Mouse (Mus musculus) heart, postnatal 0 days (tissue): ENCODE measurements around the gene Gle1. TPM values are rescaled to one million over a fixed set of nuclear protein-coding genes. Genes with fewer than 3 reads are reported as not detected.

Experiments used
- ATAC-seq: fragments of 200-750 bp; cut with Nextera tagmentation; 2 replicates; pipeline ENCODE4 v1.8.0; 2017; ENCODE audit warnings: low read depth, moderate number of reproducible peaks, moderate library complexity; ENCODE audit not compliant: insufficient read depth
- DNase-seq: peaks from one replicate; pipeline ENCODE4 v3.0.0-alpha.2; 2016; ENCODE audit warnings: low spot score
- H3K27ac ChIP-seq: fragments of 300-500 bp; sonication (generic); 2 replicates; pipeline ENCODE4 v1.5.1; 2014; ENCODE audit warnings: low read depth, mild to moderate bottlenecking
- H3K27me3 ChIP-seq: fragments of 300-500 bp; sonication (generic); 2 replicates; pipeline ENCODE4 v1.6.1; 2014; ENCODE audit warnings: low read length, mixed read lengths; ENCODE audit not compliant: control insufficient read depth, insufficient read depth
- H3K36me3 ChIP-seq: fragments of 300-500 bp; sonication (generic); replicated peaks from 2 replicates; pipeline ENCODE4 v1.6.1; 2014; ENCODE audit warnings: low read length, mixed read lengths; ENCODE audit not compliant: control insufficient read depth, insufficient read depth
- H3K4me1 ChIP-seq: fragments of 300-500 bp; sonication (generic); 2 replicates; pipeline ENCODE4 v1.6.1; 2014; ENCODE audit warnings: antibody characterized with exemption; ENCODE audit not compliant: control insufficient read depth, insufficient read depth
- H3K4me2 ChIP-seq: fragments of 300-500 bp; sonication (generic); 2 replicates; pipeline ENCODE4 v1.6.1; 2014; ENCODE audit warnings: low read depth, mild to moderate bottlenecking, low read length, moderate library complexity
- H3K4me3 ChIP-seq: fragments of 300-500 bp; sonication (generic); 2 replicates; pipeline ENCODE4 v1.5.1; 2014; ENCODE audit warnings: low read depth, low read length
- H3K9ac ChIP-seq: fragments of 300-500 bp; sonication (generic); replicated peaks from 2 replicates; pipeline ENCODE4 v1.6.1; 2014; ENCODE audit warnings: low read depth, low read length, mixed read lengths
- H3K9me3 ChIP-seq: fragments of 300-500 bp; sonication (generic); replicated peaks from 2 replicates; pipeline ENCODE4 v1.6.1; 2016; ENCODE audit warnings: low read length; ENCODE audit not compliant: control insufficient read depth
- CTCF ChIP-seq: IDR thresholded peaks from 2 replicates; pipeline ENCODE4 v1.5.1; 2016; ENCODE audit warnings: antibody characterized with exemption, control low read depth, low read depth
- EP300 ChIP-seq: IDR thresholded peaks from 2 replicates; pipeline ENCODE4 v1.6.1; 2016; ENCODE audit warnings: antibody characterized with exemption, low read depth
- WGBS: fragments of 180-500 bp; shearing (Covaris S2); extraction: QIAGEN DNeasy Blood & Tissue Kit; methylation state at CpG from one replicate; pipeline ENCODE4 v1.1.7; 2014; 5-methylcytosine and 5-hydroxymethylcytosine counted together
- polyA plus RNA-seq: library from polyadenylated mRNA; unstranded; fragments of >200 nt; fragmentation: Nextera tagmentation; extraction: Ambion mirVana; gene quantifications from 2 replicates; pipeline ENCODE4 v1.2.1, GENCODE M21; 2015
- total RNA-seq: library from RNA; depleted of rRNA; stranded (reverse); fragments of >200 nt; gene quantifications from 2 replicates; pipeline ENCODE4 v1.2.3, GENCODE M21; 2014; ENCODE audit warnings: low replicate concordance

The Gle1 gene
- total and polyA plus RNA-seq, 2 experiments from 2014 or later = 21.4 to 22.8 TPM

DNA sequence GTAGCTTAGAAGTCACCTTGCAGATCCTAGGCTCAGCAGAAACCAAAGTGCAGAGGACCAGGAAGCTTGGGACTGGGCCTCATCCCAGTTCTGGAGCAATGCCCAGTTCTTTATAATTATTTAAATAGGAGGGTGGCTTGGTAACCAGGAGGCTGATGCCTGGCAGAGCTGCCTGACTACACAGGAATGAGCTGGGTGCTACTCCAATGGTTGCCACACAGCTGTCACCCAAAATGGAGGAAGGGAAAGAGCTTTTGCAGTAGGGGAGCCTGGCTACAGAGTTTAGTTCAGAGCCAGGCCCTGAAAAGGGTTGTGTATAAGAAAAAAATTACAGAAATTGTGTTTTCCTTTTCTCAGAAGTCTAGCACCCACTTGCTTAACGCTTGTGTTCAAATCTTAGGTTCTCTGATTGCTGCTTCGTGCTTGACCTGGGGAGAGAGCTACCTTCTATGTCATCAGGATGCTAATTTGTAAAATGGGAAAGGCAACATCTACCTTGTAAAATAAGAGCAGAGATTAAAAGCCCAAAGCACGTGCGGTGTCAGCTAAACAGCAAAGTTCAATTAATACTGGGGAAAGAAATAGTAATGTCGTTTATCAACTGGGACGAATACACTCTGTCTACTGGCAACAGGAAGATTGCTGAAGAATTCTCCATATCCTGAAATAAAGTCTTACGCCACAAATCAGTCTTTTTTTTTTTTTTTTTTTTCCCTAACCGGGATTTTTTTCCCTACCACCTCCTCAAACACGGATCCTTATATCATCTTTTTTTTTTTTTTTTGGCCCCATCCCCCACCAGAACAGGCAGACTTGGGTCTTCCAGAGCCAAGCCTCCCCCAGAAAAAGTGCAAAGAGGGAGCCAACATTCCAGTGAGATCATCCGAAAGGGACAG is 29.4 kb downstream of the Gle1 start:
- ATAC-seq = no peak
- Histone ChIP-seq H3K4me2 (peak overlapping the region; percentile 72), H3K27ac (peak overlapping the region; percentile 97), H3K9me3 (no peaks in the 10 kb centered on the region), H3K9ac (peak overlapping the region; percentile 99), H3K27me3 (no peaks in the 10 kb centered on the region), H3K4me1 (peaks cover 40% of the 10 kb centered on the region), H3K4me3 (peak overlapping the region; percentile 97), H3K36me3 (peaks cover 26% of the 10 kb centered on the region)
- 11% methylated on average over 10 of the region's 10 CpGs for WGBS
- TF ChIP-seq CTCF = no peak
- peak; percentile 32; the same call in 1 of the 2 replicates for TF ChIP-seq EP300
- DNase-seq = peak; percentile 79

DNA sequence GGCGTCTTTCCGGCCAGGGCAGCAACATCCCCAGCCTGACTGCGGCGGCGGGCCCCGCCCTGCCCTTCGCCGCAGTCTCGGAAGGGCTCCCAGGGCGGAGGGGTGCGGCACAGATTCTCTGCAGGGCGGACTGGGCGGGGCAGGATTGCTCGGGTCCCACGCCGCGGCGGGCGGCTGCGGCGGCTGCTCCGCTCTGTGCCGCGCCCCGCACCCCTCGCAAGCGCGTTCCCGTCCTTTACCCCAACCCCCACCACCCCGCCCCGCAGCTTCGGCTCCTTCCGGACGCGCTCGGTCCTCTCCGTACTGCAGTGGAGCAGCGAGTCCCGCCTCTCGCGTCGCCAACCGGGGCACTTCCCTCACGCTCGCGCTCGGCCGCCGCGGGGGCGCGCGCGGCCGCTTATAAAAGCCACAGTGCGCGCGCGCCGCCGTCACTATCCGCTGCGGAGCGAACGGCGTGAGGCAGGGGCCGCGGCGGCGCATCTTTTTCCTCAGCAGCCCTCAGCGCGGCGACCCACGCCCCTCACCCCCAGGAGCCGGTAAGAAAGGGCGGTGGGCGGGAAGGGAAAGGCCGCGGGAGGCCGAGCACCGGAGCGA is 30.1 kb downstream of the Gle1 start, which contains the start of gene Sptan1:
Sptan1 (plus strand) TSS at position 311 of the 594 bp plus-strand sequence.
- H3K27ac ChIP-seq = peak within 1 kb of the TSS; percentile 97
- H3K36me3 ChIP-seq = peaks cover 26% of the 10 kb centered on the region
- H3K4me2 ChIP-seq = peak within 1 kb of the TSS; percentile 72
- peak; percentile 96 for ATAC-seq
- no peak for TF ChIP-seq CTCF
- peak; percentile 88; the same call in 1 of the 2 replicates for TF ChIP-seq EP300
- peaks cover 46% of the 10 kb centered on the region for H3K4me1 ChIP-seq
- peak; percentile 95 for DNase-seq
- peak within 1 kb of the TSS; percentile 99 for H3K9ac ChIP-seq
- no peaks in the 10 kb centered on the region for H3K9me3 ChIP-seq
- H3K4me3 ChIP-seq = peak within 1 kb of the TSS; percentile 97
- WGBS = under 1% methylated on average over 65 of the region's 82 CpGs
- H3K27me3 ChIP-seq = no peaks in the 10 kb centered on the region

DNA sequence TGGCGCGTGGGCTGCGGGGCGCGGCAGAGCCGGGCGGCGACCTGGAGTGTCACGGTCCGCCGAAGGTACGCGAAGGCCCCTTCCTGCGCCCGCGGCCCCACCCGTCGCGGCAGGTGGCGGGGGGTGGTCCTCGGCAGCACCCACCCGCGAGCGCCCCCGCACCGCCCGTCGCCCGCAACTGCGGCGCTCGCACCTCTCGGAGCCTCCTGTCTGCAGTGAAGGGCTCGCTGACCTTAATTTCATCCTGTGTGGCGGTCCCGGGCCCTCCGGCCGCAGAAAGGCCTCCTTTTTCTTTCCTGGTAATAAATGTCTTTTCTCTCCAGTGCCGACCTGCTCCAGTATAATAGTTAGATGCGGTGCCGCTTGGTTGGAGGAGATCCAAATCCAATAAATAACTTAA is 30.7 kb downstream of the Gle1 start:
- no peaks in the 10 kb centered on the region for H3K9me3 ChIP-seq
- H3K27ac ChIP-seq = peak overlapping the region; percentile 97
- H3K36me3 ChIP-seq = peaks cover 28% of the 10 kb centered on the region
- peak overlapping the region; percentile 97 for H3K4me3 ChIP-seq
- peaks cover 52% of the 10 kb centered on the region for H3K4me1 ChIP-seq
- ATAC-seq (peak; percentile 12; the same call in 1 of the 2 replicates), DNase-seq (no peak)
- H3K9ac ChIP-seq = peak overlapping the region; percentile 99
- WGBS = under 1% methylated on average over 38 of the region's 41 CpGs
- H3K27me3 ChIP-seq = no peaks in the 10 kb centered on the region
- no peak for TF ChIP-seq EP300
- TF ChIP-seq CTCF = 0 out of 2 replicates have a peak, but pooled peaks have one; percentile 3
- peak overlapping the region; percentile 72 for H3K4me2 ChIP-seq

DNA sequence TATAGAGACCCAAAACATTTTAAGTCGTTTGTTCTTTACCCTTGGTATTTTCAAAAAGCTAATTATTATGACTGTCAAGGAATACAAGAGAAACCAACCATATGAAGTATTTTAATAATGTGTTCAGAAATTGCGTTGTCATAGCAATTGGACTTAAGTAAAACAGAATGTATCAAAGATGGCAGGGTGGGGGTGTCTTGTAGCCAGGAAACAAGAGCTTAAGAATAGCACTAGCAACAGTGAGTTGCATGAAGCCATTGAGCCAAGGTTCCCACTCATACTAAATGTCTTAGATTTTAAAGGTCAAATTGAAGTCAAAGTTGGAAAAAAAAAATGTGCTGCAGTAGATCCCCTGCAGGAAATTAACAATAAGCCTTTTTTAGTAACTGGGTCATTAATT is 31.6 kb downstream of the Gle1 start:
- peaks cover 28% of the 10 kb centered on the region for H3K36me3 ChIP-seq
- WGBS = 37% methylated on average over 2 of the region's 2 CpGs
- H3K4me3 ChIP-seq = peak overlapping the region; percentile 97
- no peak for TF ChIP-seq CTCF
- TF ChIP-seq EP300 = no peak
- no peaks in the 10 kb centered on the region for H3K9me3 ChIP-seq
- H3K4me1 ChIP-seq = peaks cover 61% of the 10 kb centered on the region
- peak overlapping the region; percentile 72 for H3K4me2 ChIP-seq
- ATAC-seq = no peak
- no peaks in the 10 kb centered on the region for H3K27me3 ChIP-seq
- H3K9ac ChIP-seq = peak overlapping the region; percentile 99
- H3K27ac ChIP-seq = peak overlapping the region; percentile 97
- no peak for DNase-seq

DNA sequence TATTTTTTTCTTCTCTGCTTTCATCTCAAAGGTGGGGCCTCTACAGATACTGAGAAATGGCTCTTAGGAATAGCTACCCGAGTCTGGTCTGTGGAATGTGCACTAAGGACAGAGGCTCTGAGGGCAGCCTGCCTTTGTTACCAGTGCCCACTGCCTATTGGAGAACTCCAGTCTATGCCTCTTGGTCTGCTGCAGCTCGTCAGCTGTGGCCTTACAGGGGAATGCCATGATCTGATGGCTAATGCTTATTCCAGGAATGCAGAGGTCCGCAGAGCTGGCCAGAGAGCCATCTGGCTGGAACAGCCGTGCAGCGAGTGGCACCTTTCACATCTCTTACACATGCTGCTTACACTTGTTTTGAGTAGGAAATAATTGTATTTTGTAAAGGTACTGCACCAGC is 32.5 kb downstream of the Gle1 start:
- Histone ChIP-seq H3K36me3 (peaks cover 28% of the 10 kb centered on the region), H3K4me1 (peaks cover 68% of the 10 kb centered on the region), H3K4me2 (peak overlapping the region; percentile 72), H3K27ac (peak overlapping the region; percentile 97), H3K4me3 (peak overlapping the region; percentile 97), H3K9me3 (no peaks in the 10 kb centered on the region), H3K27me3 (no peaks in the 10 kb centered on the region), H3K9ac (peak overlapping the region; percentile 99)
- 12% methylated on average over 5 of the region's 5 CpGs for WGBS
- TF ChIP-seq EP300 = no peak
- ATAC-seq = peak; percentile 10; the same call in 1 of the 2 replicates
- peak; percentile 57 for DNase-seq
